Mouse (Mus musculus) liver, embryonic 13.5 days (tissue): Measurements from ENCODE around the gene Plcz1. TPM values are rescaled to one million over a fixed set of nuclear protein-coding genes. Genes with fewer than 3 reads are reported as not detected.

Experiments
- ATAC-seq: fragments of 200-750 bp; cut with Nextera tagmentation; 2 replicates; pipeline ENCODE4 v1.8.0; 2017; ENCODE audit warnings: low read depth, mild to moderate bottlenecking, moderate number of reproducible peaks, moderate library complexity
- DNase-seq: peaks from one replicate; pipeline ENCODE4 v3.0.0; 2022
- H3K27ac ChIP-seq: fragments of 300-500 bp; sonication (generic); 2 replicates; pipeline ENCODE4 v1.5.1; 2015; ENCODE audit warnings: moderate library complexity, mild to moderate bottlenecking, inconsistent platforms
- H3K27me3 ChIP-seq: fragments of 300-500 bp; sonication (generic); 2 replicates; pipeline ENCODE4 v1.6.1; 2015; ENCODE audit warnings: mild to moderate bottlenecking, inconsistent platforms
- H3K36me3 ChIP-seq: fragments of 300-500 bp; sonication (generic); 2 replicates; pipeline ENCODE4 v1.6.1; 2015; ENCODE audit warnings: mild to moderate bottlenecking, inconsistent platforms
- H3K4me1 ChIP-seq: fragments of 300-500 bp; sonication (generic); replicated peaks from 2 replicates; pipeline ENCODE4 v1.6.1; 2015; ENCODE audit warnings: inconsistent platforms
- H3K4me2 ChIP-seq: fragments of 300-500 bp; sonication (generic); 2 replicates; pipeline ENCODE4 v1.6.1; 2015; ENCODE audit warnings: inconsistent platforms, mild to moderate bottlenecking, moderate library complexity
- H3K4me3 ChIP-seq: fragments of 300-500 bp; sonication (generic); replicated peaks from 2 replicates; pipeline ENCODE4 v1.5.1; 2015; ENCODE audit warnings: mild to moderate bottlenecking, inconsistent platforms
- H3K9ac ChIP-seq: fragments of 300-500 bp; sonication (generic); 2 replicates; pipeline ENCODE4 v1.6.1; 2015; ENCODE audit warnings: mild to moderate bottlenecking, inconsistent platforms
- H3K9me3 ChIP-seq: fragments of 300-500 bp; sonication (generic); replicated peaks from 2 replicates; pipeline ENCODE4 v1.6.1; 2016; ENCODE audit warnings: inconsistent platforms
- WGBS: fragments of 180-500 bp; shearing (Covaris S2); methylation state at CpG from one replicate; pipeline ENCODE4 v1.1.7; 2015; ENCODE audit not compliant: insufficient replicate concordance; 5-methylcytosine and 5-hydroxymethylcytosine counted together
- polyA plus RNA-seq: library from polyadenylated mRNA; unstranded; fragments of >200 nt; fragmentation: Nextera tagmentation; extraction: Ambion mirVana; gene quantifications from 2 replicates; pipeline ENCODE4 v1.2.1, GENCODE M21; 2015

The Plcz1 gene
- polyA plus RNA-seq, 1 experiment from 2014 or later, result not detected

DNA sequence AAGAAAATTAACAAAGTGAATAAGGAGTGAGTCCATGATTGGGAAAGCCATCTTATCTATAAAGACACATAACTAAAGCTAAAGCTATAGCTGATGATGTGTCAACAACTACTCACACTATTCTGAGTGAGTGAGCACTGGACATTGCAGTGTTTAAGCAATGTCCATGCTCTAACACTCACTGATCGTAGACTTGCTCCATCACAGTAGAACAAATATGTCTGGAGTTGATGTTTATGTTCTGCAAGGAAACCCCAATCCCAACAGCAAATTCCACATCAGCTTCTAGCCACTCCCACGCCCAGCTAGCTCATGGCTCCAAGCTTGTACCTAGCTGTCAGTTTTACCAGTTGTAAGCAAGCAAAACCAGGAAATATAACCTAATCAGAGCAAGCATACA lies 54.7 kb downstream of the Plcz1 start:
- Histone ChIP-seq H3K27ac (no peak overlapping the region), H3K4me1 (no peaks in the 10 kb centered on the region), H3K27me3 (no peaks in the 10 kb centered on the region), H3K4me2 (no peak overlapping the region), H3K4me3 (no peak overlapping the region), H3K9ac (no peak overlapping the region), H3K9me3 (no peaks in the 10 kb centered on the region; the same call in 1 of the 2 replicates), H3K36me3 (no peaks in the 10 kb centered on the region)
- 42% methylated on average over 2 of the region's 2 CpGs for WGBS
- ATAC-seq (no peak), DNase-seq (no peak)

DNA sequence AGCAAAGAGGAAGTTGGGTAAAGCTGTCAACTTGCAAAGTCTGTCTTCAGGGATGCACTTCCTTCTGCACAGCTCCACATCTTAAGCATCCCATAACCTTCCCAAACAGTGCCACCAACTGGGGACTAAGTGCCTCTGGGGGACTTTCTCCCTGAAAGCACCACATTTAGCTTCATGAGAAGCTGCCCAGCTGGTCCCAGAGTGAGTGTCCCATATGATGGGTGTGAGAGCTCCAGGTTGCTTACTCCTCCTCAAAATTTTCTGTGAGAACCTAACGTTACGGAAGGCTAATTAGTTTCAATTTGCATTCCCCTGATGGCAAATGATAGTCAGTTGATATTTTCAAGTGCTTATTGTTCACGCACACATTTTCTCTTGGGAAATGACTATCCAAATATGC lies 57.2 kb downstream of the Plcz1 start:
- ATAC-seq (no peak), DNase-seq (no peak)
- Histone ChIP-seq H3K4me3 (no peak overlapping the region), H3K36me3 (no peaks in the 10 kb centered on the region), H3K9ac (no peak overlapping the region), H3K27me3 (no peaks in the 10 kb centered on the region), H3K4me2 (no peak overlapping the region), H3K4me1 (no peaks in the 10 kb centered on the region), H3K9me3 (no peaks in the 10 kb centered on the region; the same call in 1 of the 2 replicates), H3K27ac (no peak overlapping the region)
- WGBS, result 73% methylated on average over 3 of the region's 3 CpGs

DNA sequence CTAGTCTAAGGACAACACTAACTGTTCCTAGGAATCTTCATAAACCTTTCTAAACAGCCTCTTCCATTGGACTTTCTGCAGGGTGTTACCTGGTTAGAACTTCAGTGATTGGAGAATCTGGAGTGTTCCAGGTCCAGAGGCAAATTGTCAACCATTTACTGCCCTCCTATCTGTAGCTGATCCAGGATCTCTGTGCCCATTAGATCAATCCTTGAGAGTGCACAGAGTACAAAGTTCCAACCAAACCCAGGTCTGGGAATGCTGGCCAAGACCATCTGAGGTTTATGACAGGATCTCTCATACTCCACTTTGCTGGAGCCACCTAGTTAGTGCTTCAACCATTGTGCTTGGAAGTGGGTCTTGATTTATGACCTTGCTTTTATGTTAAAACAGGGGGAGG lies 60.2 kb downstream of the Plcz1 start:
- H3K4me2 ChIP-seq, result no peak overlapping the region
- ATAC-seq (no peak), DNase-seq (no peak)
- no peaks in the 10 kb centered on the region for H3K9me3 ChIP-seq
- H3K9ac ChIP-seq, result no peak overlapping the region
- H3K36me3 ChIP-seq, result no peaks in the 10 kb centered on the region
- H3K4me3 ChIP-seq, result no peak overlapping the region
- no peaks in the 10 kb centered on the region for H3K27me3 ChIP-seq
- H3K4me1 ChIP-seq, result no peaks in the 10 kb centered on the region
- H3K27ac ChIP-seq, result no peak overlapping the region

DNA sequence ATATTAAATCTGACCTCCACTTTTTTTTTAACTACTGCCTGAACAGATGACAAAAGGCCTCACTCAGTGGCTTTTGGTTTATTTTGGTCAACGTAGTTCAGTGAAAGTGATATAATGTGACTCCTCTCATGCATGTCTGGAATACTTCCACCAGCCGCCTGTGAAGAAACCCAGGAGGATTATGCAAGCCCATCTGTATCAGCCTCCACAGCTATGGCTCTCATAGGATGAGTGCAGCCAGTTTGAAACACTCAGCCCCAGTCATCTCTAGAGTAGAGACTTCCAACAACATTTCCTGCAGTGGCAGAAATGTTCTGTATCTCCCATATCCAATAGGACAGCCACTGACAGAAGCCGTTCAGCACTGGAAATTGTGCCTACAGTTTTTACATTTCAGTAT lies 63.1 kb downstream of the Plcz1 start:
- H3K9me3 ChIP-seq, result no peaks in the 10 kb centered on the region
- H3K4me2 ChIP-seq, result no peak overlapping the region
- H3K4me1 ChIP-seq, result no peaks in the 10 kb centered on the region
- WGBS, result 66% methylated on average over 3 of the region's 3 CpGs
- no peak for DNase-seq
- H3K27me3 ChIP-seq, result no peaks in the 10 kb centered on the region
- no peak overlapping the region for H3K9ac ChIP-seq
- ATAC-seq, result no peak
- no peak overlapping the region for H3K27ac ChIP-seq
- H3K36me3 ChIP-seq, result no peaks in the 10 kb centered on the region
- H3K4me3 ChIP-seq, result no peak overlapping the region

DNA sequence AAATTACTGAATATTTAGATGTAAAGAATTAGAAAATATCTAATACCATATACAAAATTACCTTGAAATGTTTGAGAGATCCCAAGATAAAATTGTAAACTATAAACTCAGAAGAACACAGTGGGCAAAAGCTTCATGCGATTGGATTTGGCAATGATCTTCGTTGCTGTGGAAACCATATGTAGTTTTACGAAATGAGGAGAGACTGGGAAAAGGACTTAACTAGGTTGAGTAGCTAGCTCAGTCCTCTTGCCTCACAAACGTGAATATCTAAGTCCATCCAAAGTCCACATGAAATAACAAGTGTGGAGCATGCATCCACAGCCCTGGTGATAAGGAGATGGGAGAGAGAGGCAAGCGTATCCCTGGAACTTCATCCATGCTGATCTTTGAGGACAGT lies 66.6 kb downstream of the Plcz1 start:
- Histone ChIP-seq H3K4me3 (no peak overlapping the region), H3K4me2 (no peak overlapping the region), H3K27me3 (no peaks in the 10 kb centered on the region), H3K9ac (no peak overlapping the region), H3K36me3 (no peaks in the 10 kb centered on the region), H3K4me1 (no peaks in the 10 kb centered on the region), H3K9me3 (no peaks in the 10 kb centered on the region), H3K27ac (no peak overlapping the region)
- ATAC-seq, result no peak
- no peak for DNase-seq
- 67% methylated on average over 5 of the region's 5 CpGs for WGBS

DNA sequence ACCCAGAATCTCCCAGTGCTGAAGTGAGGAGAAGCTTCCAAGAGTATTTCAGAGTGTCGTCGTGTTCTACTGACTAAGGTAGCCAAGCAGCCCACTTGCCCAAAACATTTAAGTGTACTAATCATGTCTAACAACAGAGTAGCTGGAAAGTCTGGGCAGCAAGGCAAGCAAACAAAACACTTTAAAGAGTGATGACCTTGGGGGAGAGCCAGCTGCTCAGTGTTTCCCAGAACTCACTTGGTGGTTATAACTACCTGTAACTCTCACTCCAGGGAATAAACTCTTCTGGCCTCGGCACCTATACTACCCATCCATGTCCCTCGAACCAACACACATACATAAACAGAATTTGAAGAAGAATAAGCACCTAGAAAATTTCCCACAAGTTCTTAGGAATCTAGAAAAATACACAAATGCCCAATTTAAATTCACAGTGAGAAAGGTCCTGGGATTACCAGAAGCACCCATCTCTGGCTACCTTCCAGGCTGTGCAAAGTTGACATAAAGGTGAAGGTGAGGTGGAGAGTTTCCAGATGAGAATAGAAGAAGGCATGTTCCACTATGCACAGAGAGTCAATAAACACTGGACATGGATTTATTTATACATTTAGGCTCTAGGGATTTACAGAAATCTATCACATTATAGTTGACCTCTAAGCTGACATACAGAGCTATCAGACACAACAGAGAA lies 69.5 kb downstream of the Plcz1 start:
- Histone ChIP-seq H3K9ac (no peak overlapping the region), H3K27ac (no peak overlapping the region), H3K4me3 (no peak overlapping the region), H3K4me1 (no peaks in the 10 kb centered on the region), H3K36me3 (no peaks in the 10 kb centered on the region), H3K4me2 (no peak overlapping the region), H3K9me3 (no peaks in the 10 kb centered on the region), H3K27me3 (no peaks in the 10 kb centered on the region)
- WGBS, result 56% methylated on average over 4 of the region's 4 CpGs
- DNase-seq, result no peak
- no peak for ATAC-seq

DNA sequence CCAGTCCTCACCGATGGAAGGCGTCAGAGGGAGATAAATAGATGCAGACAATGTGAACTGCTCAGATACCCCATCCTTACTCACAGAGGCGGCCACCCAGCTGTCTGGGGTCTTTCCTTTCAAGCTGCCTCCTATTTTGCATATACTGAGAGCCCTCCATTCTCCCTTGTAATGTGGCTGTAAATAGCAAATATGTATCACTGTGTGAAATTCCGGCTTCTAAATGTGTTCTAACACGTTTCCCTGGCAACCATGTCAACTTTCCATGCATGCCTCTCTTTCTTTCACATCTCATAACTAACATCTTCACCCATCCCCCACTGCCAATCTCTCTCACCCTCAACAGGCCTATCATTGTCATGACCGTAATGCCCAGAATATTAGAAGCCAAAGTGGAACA lies 74.6 kb downstream of the Plcz1 start:
- H3K9me3 ChIP-seq, result no peaks in the 10 kb centered on the region
- H3K9ac ChIP-seq, result no peak overlapping the region
- H3K4me2 ChIP-seq, result no peak overlapping the region
- H3K27me3 ChIP-seq, result no peaks in the 10 kb centered on the region
- H3K27ac ChIP-seq, result no peak overlapping the region
- WGBS, result 50% methylated on average over 6 of the region's 6 CpGs
- H3K4me3 ChIP-seq, result no peak overlapping the region
- ATAC-seq, result no peak
- no peaks in the 10 kb centered on the region for H3K36me3 ChIP-seq
- no peaks in the 10 kb centered on the region for H3K4me1 ChIP-seq
- no peak for DNase-seq

DNA sequence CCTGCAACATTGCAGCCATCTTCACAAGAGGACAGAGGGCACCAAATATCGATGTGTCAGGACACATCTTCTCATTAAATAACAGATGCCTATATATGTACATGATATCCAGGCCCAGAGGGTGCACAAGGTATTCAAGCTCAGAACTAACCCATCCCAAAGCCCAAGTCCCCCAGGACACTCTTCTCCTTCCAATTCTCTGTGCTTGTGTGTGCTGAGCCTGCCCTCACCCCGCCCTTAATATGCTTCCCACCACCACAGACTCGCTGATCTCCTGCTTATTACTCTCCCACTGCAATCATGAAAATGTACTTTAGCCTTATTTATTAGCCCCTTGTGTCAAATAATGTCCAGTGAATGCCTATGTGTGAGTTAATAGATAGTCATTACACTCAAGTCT lies 76.4 kb downstream of the Plcz1 start:
- Histone ChIP-seq H3K4me1 (no peaks in the 10 kb centered on the region), H3K9me3 (no peaks in the 10 kb centered on the region), H3K27me3 (no peaks in the 10 kb centered on the region), H3K4me3 (no peak overlapping the region), H3K27ac (no peak overlapping the region), H3K9ac (no peak overlapping the region), H3K4me2 (no peak overlapping the region), H3K36me3 (no peaks in the 10 kb centered on the region)
- DNase-seq (no peak), ATAC-seq (no peak)
- 46% methylated on average over 3 of the region's 3 CpGs for whole genome bisulfite sequencing

DNA sequence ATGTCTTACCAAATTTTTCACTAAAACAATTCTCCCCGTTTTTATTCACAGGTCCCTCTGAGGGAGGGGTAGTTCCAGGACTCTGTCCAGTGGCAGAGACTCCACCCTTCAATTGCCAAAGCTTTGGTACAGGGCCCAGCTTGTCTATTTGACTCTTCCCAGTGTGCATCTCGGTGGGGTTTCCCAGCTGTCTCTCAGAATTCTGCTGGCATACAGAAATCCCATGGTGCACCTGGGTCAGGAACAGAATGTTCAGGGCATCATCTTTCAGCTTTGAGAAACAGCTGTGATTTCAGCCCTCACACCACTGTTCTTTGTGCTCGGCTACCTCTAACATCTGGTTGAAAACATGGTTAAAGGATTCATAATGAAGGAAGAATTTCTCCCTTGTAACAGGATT lies 77.5 kb downstream of the Plcz1 start:
- Histone ChIP-seq H3K27ac (no peak overlapping the region), H3K4me2 (no peak overlapping the region), H3K4me3 (no peak overlapping the region), H3K9ac (no peak overlapping the region), H3K4me1 (no peaks in the 10 kb centered on the region), H3K36me3 (no peaks in the 10 kb centered on the region), H3K27me3 (no peaks in the 10 kb centered on the region), H3K9me3 (0 out of 2 replicates have a peak, but pooled peaks cover 6% of the 10 kb centered on the region)
- DNase-seq (no peak), ATAC-seq (no peak)
- 50% methylated on average over 3 of the region's 3 CpGs for WGBS

DNA sequence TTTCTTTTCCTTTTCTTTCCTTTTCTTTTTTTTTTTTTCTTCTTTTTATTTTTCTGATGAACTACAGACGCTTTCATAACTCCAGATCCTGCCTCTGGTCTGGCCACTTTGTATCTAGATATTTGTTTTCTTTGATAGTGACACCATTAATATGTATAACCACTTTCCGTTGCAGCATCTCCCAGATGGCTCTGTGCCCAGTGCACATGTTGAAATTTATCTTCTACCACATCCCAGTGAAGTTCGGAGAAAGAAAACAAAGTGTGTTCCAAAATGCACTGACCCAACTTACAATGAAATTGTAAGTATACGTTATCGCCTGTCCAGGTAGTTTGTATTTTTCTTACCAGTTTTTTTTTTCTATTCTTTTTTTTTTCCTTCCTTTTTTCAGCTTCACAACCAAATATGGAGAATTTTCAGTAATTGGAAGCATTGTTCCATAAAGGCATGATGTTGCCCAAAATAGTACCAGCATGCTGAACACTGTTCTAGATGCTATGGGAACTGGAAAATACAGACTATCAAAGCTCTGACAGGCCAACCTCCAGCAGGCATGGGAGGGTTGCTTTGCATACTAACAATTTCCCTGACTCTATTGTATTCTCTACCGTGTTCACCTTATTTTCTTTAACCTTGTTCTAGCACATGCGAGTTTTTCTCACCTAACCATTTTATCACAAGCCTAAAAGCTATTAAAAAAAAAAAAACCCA lies 83.6 kb downstream of the Plcz1 start:
- 61% methylated on average over 7 of the region's 7 CpGs for WGBS
- no peak for DNase-seq
- Histone ChIP-seq H3K27ac (no peak overlapping the region), H3K9ac (no peak overlapping the region), H3K27me3 (no peaks in the 10 kb centered on the region), H3K36me3 (no peaks in the 10 kb centered on the region), H3K4me3 (no peak overlapping the region), H3K9me3 (peaks cover 6% of the 10 kb centered on the region; the same call in 1 of the 2 replicates), H3K4me1 (no peaks in the 10 kb centered on the region), H3K4me2 (no peak overlapping the region)
- ATAC-seq, result no peak

DNA sequence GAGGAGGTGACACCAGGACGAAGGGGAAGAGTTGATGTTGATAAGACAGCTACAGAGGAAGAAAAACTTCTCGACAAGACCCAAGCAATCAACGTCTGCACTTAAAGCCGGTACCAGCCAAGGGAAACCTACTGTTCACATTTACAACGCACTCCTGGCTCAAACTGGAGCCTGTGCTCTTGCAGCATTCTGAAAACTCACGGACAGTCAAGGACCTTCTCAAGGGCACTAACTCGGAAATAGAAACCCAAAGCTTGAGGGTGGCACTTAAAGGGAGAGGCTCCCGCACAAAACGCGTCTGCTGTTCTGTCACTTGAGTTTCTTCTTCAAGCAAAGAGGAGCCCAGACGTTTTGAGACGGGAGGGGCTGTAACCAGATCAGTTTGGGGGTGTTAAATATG lies 87.7 kb downstream of the Plcz1 start:
- WGBS, result 60% methylated on average over 12 of the region's 12 CpGs
- Histone ChIP-seq H3K9me3 (no peaks in the 10 kb centered on the region; the same call in 1 of the 2 replicates), H3K27ac (no peak overlapping the region), H3K4me3 (no peak overlapping the region), H3K36me3 (no peaks in the 10 kb centered on the region), H3K9ac (no peak overlapping the region), H3K4me2 (no peak overlapping the region), H3K27me3 (no peaks in the 10 kb centered on the region), H3K4me1 (no peaks in the 10 kb centered on the region)
- DNase-seq (no peak), ATAC-seq (no peak)
